Mouse (Mus musculus) spleen, adult 2 months (tissue): ENCODE results near the gene Usp2. TPM values are rescaled to one million over a fixed set of nuclear protein-coding genes. Genes with fewer than 3 reads are reported as not detected.

Experiments
- DNase-seq, 2 experiments: peaks; one replicate each; pipeline versions ENCODE4 v3.0.0 to v3.0.0-alpha.2; 2012 to 2021; ENCODE audit warnings: low spot score in 2 of 2, low read depth in 1 of 2
- H3K27ac ChIP-seq: fragments of 200-500 bp; 2 replicates; pipeline ENCODE4 v1.5.1; 2012; ENCODE audit warnings: low read length, inconsistent platforms; ENCODE audit not compliant: insufficient read depth
- H3K27me3 ChIP-seq: fragments of 200-500 bp; 2 replicates; pipeline ENCODE4 v1.6.1; 2012; ENCODE audit warnings: mild to moderate bottlenecking, moderate library complexity, low read length, inconsistent platforms; ENCODE audit not compliant: control insufficient read depth, insufficient read depth
- H3K36me3 ChIP-seq: fragments of 200-500 bp; 2 replicates; pipeline ENCODE4 v1.6.1; 2012; ENCODE audit warnings: mild to moderate bottlenecking, low read length, inconsistent platforms; ENCODE audit not compliant: control insufficient read depth, insufficient read depth
- H3K4me1 ChIP-seq: fragments of 200-500 bp; 2 replicates; pipeline ENCODE4 v1.6.1; 2011; ENCODE audit warnings: inconsistent platforms; ENCODE audit not compliant: control insufficient read depth, insufficient read depth, insufficient read length
- H3K4me3 ChIP-seq: fragments of 200-500 bp; 2 replicates; pipeline ENCODE4 v1.5.1; 2011; ENCODE audit warnings: mild to moderate bottlenecking, inconsistent platforms; ENCODE audit not compliant: insufficient read depth, insufficient read length; ENCODE audit errors: extremely low read depth
- CTCF ChIP-seq: fragments of 200-500 bp; IDR thresholded peaks from 2 replicates; pipeline ENCODE4 v1.5.1; 2011; ENCODE audit warnings: mild to moderate bottlenecking, inconsistent platforms; ENCODE audit not compliant: insufficient read depth, insufficient read length, insufficient replicate concordance; ENCODE audit errors: extremely low read depth
- POLR2A ChIP-seq: fragments of 200-500 bp; IDR thresholded peaks from 2 replicates; pipeline ENCODE4 v1.6.1; 2011; ENCODE audit warnings: low read depth, low read length, inconsistent platforms
- WGBS: fragments of 180-500 bp; shearing (Covaris S2); methylation state at CpG from one replicate; pipeline ENCODE4 v1.1.7; 2018; 5-methylcytosine and 5-hydroxymethylcytosine counted together
- polyA plus RNA-seq: library from polyadenylated mRNA; depleted of rRNA; stranded (reverse); fragments of >200 nt; gene quantifications from 2 replicates; pipeline ENCODE4 v1.2.3, GENCODE M21; 2012

Usp2 gene
- polyA plus RNA-seq, 1 experiment, result 0.65 TPM

GRCm38 (mm10) chr9:44114453-44114852 lies 47.6 kb downstream of the Usp2 start:
- no peak overlapping the region for H3K4me3 ChIP-seq
- H3K36me3 ChIP-seq, result no peaks in the 10 kb centered on the region
- TF ChIP-seq POLR2A (no peak), CTCF (no peak)
- 91% methylated on average over 2 of the region's 2 CpGs for WGBS
- no peaks in the 10 kb centered on the region; the same call in 1 of the 2 replicates for H3K4me1 ChIP-seq
- no peak overlapping the region for H3K27ac ChIP-seq
- DNase-seq, result no peak
- no peaks in the 10 kb centered on the region for H3K27me3 ChIP-seq

GRCm38 (mm10) chr9:44115599-44115998 lies 48.8 kb downstream of the Usp2 start:
- no peak for TF ChIP-seq CTCF
- no peak for TF ChIP-seq POLR2A
- H3K4me3 ChIP-seq, result no peak overlapping the region
- no peaks in the 10 kb centered on the region for H3K27me3 ChIP-seq
- no peak overlapping the region for H3K27ac ChIP-seq
- H3K36me3 ChIP-seq, result no peaks in the 10 kb centered on the region
- WGBS, result 69% methylated on average over 9 of the region's 9 CpGs
- no peaks in the 10 kb centered on the region; the same call in 1 of the 2 replicates for H3K4me1 ChIP-seq
- no peak for DNase-seq

- TF ChIP-seq POLR2A, result no peak
- no peak for TF ChIP-seq CTCF
- Histone ChIP-seq H3K4me3 (no peak overlapping the region), H3K36me3 (no peaks in the 10 kb centered on the region), H3K27me3 (no peaks in the 10 kb centered on the region), H3K4me1 (no peaks in the 10 kb centered on the region; the same call in 1 of the 2 replicates), H3K27ac (no peak overlapping the region)
- 91% methylated on average over 4 of the region's 4 CpGs for WGBS
- no peak for DNase-seq
Observed at GRCm38 (mm10) chr9:44116182-44116581, 49.4 kb downstream of the Usp2 start.

- Histone ChIP-seq H3K4me3 (no peak overlapping the region), H3K27me3 (no peaks in the 10 kb centered on the region), H3K27ac (no peak overlapping the region), H3K36me3 (no peaks in the 10 kb centered on the region), H3K4me1 (no peaks in the 10 kb centered on the region; the same call in 1 of the 2 replicates)
- TF ChIP-seq POLR2A (no peak), CTCF (peak; percentile 55; the same call in 1 of the 2 replicates)
- WGBS, result 56% methylated on average over 5 of the region's 5 CpGs
- peak in 1 of 2 experiments; percentile 36 for DNase-seq
Observed at GRCm38 (mm10) chr9:44119011-44119410, 52.2 kb downstream of the Usp2 start.

GRCm38 (mm10) chr9:44119948-44120465 lies 53.2 kb downstream of the Usp2 start:
- no peaks in the 10 kb centered on the region for H3K36me3 ChIP-seq
- no peak for DNase-seq
- 81% methylated on average over 8 of the region's 8 CpGs for WGBS
- H3K27ac ChIP-seq, result no peak overlapping the region
- TF ChIP-seq CTCF, result no peak
- H3K4me1 ChIP-seq, result no peaks in the 10 kb centered on the region; the same call in 1 of the 2 replicates
- no peaks in the 10 kb centered on the region for H3K27me3 ChIP-seq
- H3K4me3 ChIP-seq, result no peak overlapping the region

GRCm38 (mm10) chr9:44124317-44124716 lies 57.5 kb downstream of the Usp2 start:
- TF ChIP-seq POLR2A, result no peak
- peak; percentile 13; the same call in 1 of the 2 replicates for TF ChIP-seq CTCF
- no peaks in the 10 kb centered on the region; the same call in 1 of the 2 replicates for H3K4me1 ChIP-seq
- H3K4me3 ChIP-seq, result no peak overlapping the region
- 64% methylated on average over 6 of the region's 6 CpGs for WGBS
- H3K27me3 ChIP-seq, result no peaks in the 10 kb centered on the region
- DNase-seq, result no peak
- H3K36me3 ChIP-seq, result no peaks in the 10 kb centered on the region
- H3K27ac ChIP-seq, result no peak overlapping the region

GRCm38 (mm10) chr9:44125026-44125425 lies 58.2 kb downstream of the Usp2 start:
- Histone ChIP-seq H3K4me3 (no peak overlapping the region), H3K27ac (no peak overlapping the region), H3K4me1 (peaks cover 5% of the 10 kb centered on the region; the same call in 1 of the 2 replicates), H3K27me3 (no peaks in the 10 kb centered on the region), H3K36me3 (no peaks in the 10 kb centered on the region)
- no peak for TF ChIP-seq CTCF
- no peak for TF ChIP-seq POLR2A
- 76% methylated on average over 5 of the region's 5 CpGs for WGBS
- DNase-seq, result no peak
